Mouse (Mus musculus): ENCODE measurements around the gene Tnp1. TPM values are rescaled to one million over a fixed set of nuclear protein-coding genes. Genes with fewer than 3 reads are reported as not detected.

Gene Tnp1
- total and polyA plus RNA-seq, 2 experiments: not detected

DNA sequence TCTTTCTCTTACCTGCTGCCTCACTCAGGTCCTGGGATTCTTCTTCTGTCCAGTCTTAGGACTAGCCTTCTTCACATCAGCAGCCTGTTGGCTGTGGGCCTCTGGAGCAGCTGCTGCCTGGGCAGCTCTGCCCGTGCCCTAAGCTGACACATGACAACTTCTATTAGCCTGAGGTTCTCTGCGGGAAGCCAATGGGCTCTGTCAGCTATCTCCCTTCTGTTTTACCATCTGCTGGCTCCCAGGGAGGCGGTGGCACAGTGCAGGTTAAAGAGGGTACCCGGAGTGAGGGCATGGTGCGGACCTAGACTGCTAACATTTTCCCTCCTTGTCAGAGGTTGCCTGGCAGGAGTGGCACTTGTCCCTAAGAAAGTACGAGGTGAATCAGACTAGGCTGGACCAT is 39.5 kb upstream of the Tnp1 start:
- Histone ChIP-seq H3K27me3 (ENCODE audit: control insufficient read depth, insufficient read depth, low read length) (no peaks in the 10 kb centered on the region), H3K4me1 (ENCODE audit: control insufficient read depth, insufficient read depth, low read length) (no peaks in the 10 kb centered on the region), H3K4me3 (ENCODE audit: insufficient read depth, low read depth, low read length) (no peak overlapping the region), H3K79me2 (ENCODE audit: control insufficient read depth, insufficient read depth, low read length) (no peaks in the 10 kb centered on the region), H3K9ac (ENCODE audit: low read depth, low read length) (no peak overlapping the region), H3K27ac (replicated peaks; ENCODE audit: insufficient read depth, low read depth, low read length) (no peak overlapping the region), H3K36me3 (ENCODE audit: control insufficient read depth, insufficient read depth, low read length) (no peaks in the 10 kb centered on the region)
- WGBS: 81% methylated on average over 6 of the region's 6 CpGs
- TF ChIP-seq CTCF (IDR thresholded peaks at IDR 0.05; ENCODE audit: low read depth, low read length): no peak
- no peak for TF ChIP-seq POLR2A (IDR thresholded peaks at IDR 0.05; ENCODE audit: extremely low read depth, insufficient read depth, low read length)
- DNase-seq (ENCODE audit: extremely low read depth, low read depth, low spot score): no peak

DNA sequence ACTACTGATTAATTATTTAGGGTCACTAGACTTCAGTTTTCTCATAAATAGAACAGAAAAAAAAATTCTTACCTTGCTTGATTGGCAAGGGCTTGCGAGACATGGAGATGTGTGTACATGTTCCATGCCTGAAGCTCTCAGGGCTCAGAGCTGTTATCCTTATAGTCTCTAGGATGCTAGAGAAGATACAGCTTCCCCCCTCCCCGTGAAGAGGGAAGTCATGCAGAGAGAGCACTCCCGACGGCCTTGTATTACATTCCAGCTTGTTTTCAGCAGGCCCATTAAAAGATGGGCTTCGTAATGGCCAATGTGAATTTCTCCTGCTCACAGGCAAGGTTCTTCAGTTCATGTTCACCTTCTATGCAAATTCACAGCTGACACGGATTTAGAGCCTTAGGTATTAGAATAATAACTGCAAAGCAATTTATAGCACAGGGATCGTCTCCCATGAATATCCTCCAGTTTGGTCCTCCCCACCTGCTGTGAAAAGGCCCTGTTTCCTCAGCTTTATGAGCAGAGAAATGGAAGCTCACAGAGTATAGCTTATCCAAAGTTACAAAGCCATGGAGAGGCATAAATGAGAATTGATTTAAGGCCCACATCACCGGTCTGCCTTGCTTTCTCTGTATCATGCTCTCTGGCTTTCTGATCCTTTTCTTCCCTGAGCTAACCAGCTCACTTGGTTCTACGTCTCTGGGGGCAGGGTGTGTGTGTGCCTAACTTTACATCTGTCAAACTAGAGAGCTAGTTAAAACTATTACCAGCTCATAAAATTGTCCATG is 38.0 kb upstream of the Tnp1 start:
- H3K9ac ChIP-seq (ENCODE audit: low read depth, low read length): no peak overlapping the region
- H3K36me3 ChIP-seq (ENCODE audit: control insufficient read depth, insufficient read depth, low read length): no peaks in the 10 kb centered on the region
- no peak overlapping the region for H3K4me3 ChIP-seq (ENCODE audit: insufficient read depth, low read depth, low read length)
- H3K27ac ChIP-seq (replicated peaks; ENCODE audit: insufficient read depth, low read depth, low read length): no peak overlapping the region
- H3K27me3 ChIP-seq (ENCODE audit: control insufficient read depth, insufficient read depth, low read length): no peaks in the 10 kb centered on the region
- DNase-seq (ENCODE audit: extremely low read depth, low read depth, low spot score): no peak
- no peaks in the 10 kb centered on the region for H3K79me2 ChIP-seq (ENCODE audit: control insufficient read depth, insufficient read depth, low read length)
- TF ChIP-seq POLR2A (IDR thresholded peaks at IDR 0.05; ENCODE audit: extremely low read depth, insufficient read depth, low read length) (no peak), CTCF (IDR thresholded peaks at IDR 0.05; ENCODE audit: low read depth, low read length) (no peak)
- H3K4me1 ChIP-seq (ENCODE audit: control insufficient read depth, insufficient read depth, low read length): no peaks in the 10 kb centered on the region
- WGBS: 70% methylated on average over 9 of the region's 9 CpGs

DNA sequence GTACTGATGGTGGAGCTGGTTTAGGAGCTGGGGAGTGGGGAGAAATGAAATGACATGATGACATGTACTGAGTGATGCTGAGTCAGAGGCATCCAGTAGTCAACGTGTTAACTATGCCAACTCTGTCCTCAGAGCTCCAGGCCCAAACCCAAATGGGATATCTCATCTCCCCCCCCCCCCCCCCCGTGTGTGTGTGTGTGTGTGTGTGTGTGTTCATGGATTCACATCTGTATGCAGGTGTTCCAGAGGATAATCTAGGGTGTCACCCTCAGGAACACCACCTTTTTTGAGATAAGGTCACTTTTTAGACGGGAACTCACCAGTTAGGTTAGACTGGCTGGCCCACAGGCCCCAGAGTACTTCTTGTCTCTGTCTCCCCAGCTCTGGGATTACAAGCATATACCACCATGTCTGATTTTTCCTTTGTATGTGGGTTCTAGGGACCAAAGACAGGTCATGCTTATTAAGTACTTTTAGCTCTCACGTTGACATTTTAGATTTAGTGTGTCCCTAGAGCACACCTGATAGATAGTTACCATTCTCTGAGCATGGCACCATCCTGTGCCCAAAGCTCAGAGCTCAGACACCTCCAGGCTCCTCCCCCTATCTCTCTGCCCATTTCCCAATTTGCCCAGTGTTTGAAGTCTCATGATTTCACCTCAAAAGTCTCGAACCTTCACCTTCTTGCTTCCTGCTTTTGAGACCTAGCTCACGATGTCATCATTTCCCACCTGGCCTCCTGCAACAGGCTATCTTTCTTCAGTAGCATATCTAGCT is 31.4 kb upstream of the Tnp1 start:
- TF ChIP-seq CTCF (IDR thresholded peaks at IDR 0.05; ENCODE audit: low read depth, low read length) (no peak), POLR2A (IDR thresholded peaks at IDR 0.05; ENCODE audit: extremely low read depth, insufficient read depth, low read length) (no peak)
- Histone ChIP-seq H3K4me1 (ENCODE audit: control insufficient read depth, insufficient read depth, low read length) (no peaks in the 10 kb centered on the region), H3K27me3 (ENCODE audit: control insufficient read depth, insufficient read depth, low read length) (no peaks in the 10 kb centered on the region), H3K4me3 (ENCODE audit: insufficient read depth, low read depth, low read length) (no peak overlapping the region), H3K27ac (replicated peaks; ENCODE audit: insufficient read depth, low read depth, low read length) (no peak overlapping the region), H3K9ac (ENCODE audit: low read depth, low read length) (no peak overlapping the region), H3K79me2 (ENCODE audit: control insufficient read depth, insufficient read depth, low read length) (no peaks in the 10 kb centered on the region), H3K36me3 (ENCODE audit: control insufficient read depth, insufficient read depth, low read length) (no peaks in the 10 kb centered on the region)
- DNase-seq (ENCODE audit: extremely low read depth, low read depth, low spot score): no peak
- 88% methylated on average over 6 of the region's 6 CpGs for WGBS

DNA sequence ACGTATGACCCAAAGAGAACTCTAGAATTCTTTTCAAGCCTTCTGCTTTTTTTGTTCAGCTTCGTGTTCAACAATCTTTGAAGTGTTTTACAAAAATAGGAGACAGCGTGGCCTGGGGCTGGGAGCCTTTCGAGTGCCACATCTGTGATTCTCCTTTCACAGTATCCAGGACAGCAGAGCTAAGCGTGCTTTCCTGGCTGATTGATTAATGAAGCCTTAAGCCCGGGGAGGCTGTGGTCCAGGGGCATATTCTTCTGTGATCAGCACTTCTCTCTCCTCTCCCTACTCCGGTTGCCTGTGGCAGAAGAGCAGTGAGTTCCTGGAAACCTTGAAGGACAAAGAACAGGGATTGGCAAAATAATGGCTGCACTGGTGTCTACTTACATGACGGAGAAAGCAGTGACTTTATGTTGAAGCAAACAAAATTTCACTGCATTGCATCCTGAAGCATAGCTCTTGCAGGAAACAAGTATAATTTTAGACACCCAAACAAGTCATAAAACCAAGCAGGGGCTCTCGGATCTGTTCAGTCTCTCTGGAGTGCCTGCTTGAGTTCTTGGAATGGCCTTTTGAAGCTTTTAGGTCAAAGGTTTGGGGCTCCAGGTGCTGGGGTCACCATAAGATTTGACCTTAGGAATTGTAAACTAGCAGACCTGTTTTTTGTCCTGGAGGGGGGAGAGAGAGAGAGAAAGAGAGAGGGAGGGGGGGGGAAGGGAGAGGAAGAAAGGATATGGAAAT is 30.4 kb upstream of the Tnp1 start:
- H3K27me3 ChIP-seq (ENCODE audit: control insufficient read depth, insufficient read depth, low read length): no peaks in the 10 kb centered on the region
- H3K79me2 ChIP-seq (ENCODE audit: control insufficient read depth, insufficient read depth, low read length): no peaks in the 10 kb centered on the region
- H3K4me1 ChIP-seq (ENCODE audit: control insufficient read depth, insufficient read depth, low read length): no peaks in the 10 kb centered on the region
- H3K9ac ChIP-seq (ENCODE audit: low read depth, low read length): no peak overlapping the region
- 72% methylated on average over 9 of the region's 9 CpGs for WGBS
- TF ChIP-seq POLR2A (IDR thresholded peaks at IDR 0.05; ENCODE audit: extremely low read depth, insufficient read depth, low read length) (no peak), CTCF (IDR thresholded peaks at IDR 0.05; ENCODE audit: low read depth, low read length) (no peak)
- H3K27ac ChIP-seq (replicated peaks; ENCODE audit: insufficient read depth, low read depth, low read length): no peak overlapping the region
- H3K36me3 ChIP-seq (ENCODE audit: control insufficient read depth, insufficient read depth, low read length): no peaks in the 10 kb centered on the region
- no peak for DNase-seq (ENCODE audit: extremely low read depth, low read depth, low spot score)
- no peak overlapping the region for H3K4me3 ChIP-seq (ENCODE audit: insufficient read depth, low read depth, low read length)

DNA sequence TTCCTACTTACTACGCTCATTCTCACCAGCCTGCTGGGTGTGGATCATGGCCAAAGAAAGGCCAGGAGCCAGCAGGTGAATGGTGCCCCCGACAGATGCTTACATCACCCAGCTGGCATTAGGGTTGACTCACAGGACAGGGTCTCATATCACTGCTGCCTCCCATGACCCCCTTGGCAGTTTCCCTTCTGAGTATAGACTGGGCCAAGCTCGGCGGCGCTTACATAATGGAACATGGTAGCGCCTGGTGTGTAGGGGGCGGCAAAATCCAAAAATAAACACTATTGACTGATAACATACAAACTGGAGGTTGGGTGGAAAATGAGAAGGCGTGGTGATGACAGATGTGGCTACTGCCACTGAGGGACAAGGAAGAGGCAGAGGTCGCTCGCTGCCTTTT is 28.0 kb upstream of the Tnp1 start:
- Histone ChIP-seq H3K27me3 (ENCODE audit: control insufficient read depth, insufficient read depth, low read length) (no peaks in the 10 kb centered on the region), H3K4me3 (ENCODE audit: insufficient read depth, low read depth, low read length) (no peak overlapping the region), H3K36me3 (ENCODE audit: control insufficient read depth, insufficient read depth, low read length) (no peaks in the 10 kb centered on the region), H3K27ac (replicated peaks; ENCODE audit: insufficient read depth, low read depth, low read length) (no peak overlapping the region), H3K4me1 (ENCODE audit: control insufficient read depth, insufficient read depth, low read length) (no peaks in the 10 kb centered on the region), H3K9ac (ENCODE audit: low read depth, low read length) (no peak overlapping the region), H3K79me2 (ENCODE audit: control insufficient read depth, insufficient read depth, low read length) (no peaks in the 10 kb centered on the region)
- 90% methylated on average over 10 of the region's 10 CpGs for WGBS
- TF ChIP-seq POLR2A (IDR thresholded peaks at IDR 0.05; ENCODE audit: extremely low read depth, insufficient read depth, low read length): no peak
- no peak for TF ChIP-seq CTCF (IDR thresholded peaks at IDR 0.05; ENCODE audit: low read depth, low read length)
- DNase-seq (ENCODE audit: extremely low read depth, low read depth, low spot score): no peak
